Mouse (Mus musculus) midbrain, embryonic 12.5 days (tissue): ENCODE measurements at regions not wholly inside any gene's neighbourhood (a gene's known extent, or its start where the extent isn't known, plus 50 kb on each side); places are given as distances from the start of the nearest gene placed in this dataset.
"Not testable (repeated sequence)": the region's sequence is repeated elsewhere in the genome, so short reads cannot be mapped to it uniquely, and the experiment has no call there.

Experiments used
- ATAC-seq: fragments of 200-750 bp; cut with Nextera tagmentation; 2 replicates; pipeline ENCODE4 v1.8.0; 2017; ENCODE audit warnings: low read depth, moderate TSS enrichment, moderate library complexity; ENCODE audit not compliant: low FRiP score
- H3K27ac ChIP-seq: fragments of 300-500 bp; sonication (generic); replicated peaks from 2 replicates; pipeline ENCODE4 v1.5.1; 2016; ENCODE audit warnings: mild to moderate bottlenecking
- H3K27me3 ChIP-seq: fragments of 300-500 bp; sonication (generic); 2 replicates; pipeline ENCODE4 v1.6.1; 2016; ENCODE audit warnings: mild to moderate bottlenecking
- H3K36me3 ChIP-seq: fragments of 300-500 bp; sonication (generic); 2 replicates; pipeline ENCODE4 v1.6.1; 2016
- H3K4me1 ChIP-seq: fragments of 300-500 bp; sonication (generic); 2 replicates; pipeline ENCODE4 v1.6.1; 2016
- H3K4me2 ChIP-seq: fragments of 300-500 bp; sonication (generic); replicated peaks from 2 replicates; pipeline ENCODE4 v1.6.1; 2016; ENCODE audit warnings: mild to moderate bottlenecking, moderate library complexity
- H3K4me3 ChIP-seq: fragments of 300-500 bp; sonication (generic); 2 replicates; pipeline ENCODE4 v1.5.1; 2016; ENCODE audit warnings: mild to moderate bottlenecking
- H3K9ac ChIP-seq: fragments of 300-500 bp; sonication (generic); replicated peaks from 2 replicates; pipeline ENCODE4 v1.6.1; 2016; ENCODE audit warnings: mild to moderate bottlenecking, moderate library complexity
- H3K9me3 ChIP-seq: fragments of 300-500 bp; sonication (generic); 2 replicates; pipeline ENCODE4 v1.6.1; 2016; ENCODE audit warnings: mild to moderate bottlenecking
- WGBS: fragments of 180-500 bp; shearing (Covaris S2); methylation state at CpG from one replicate; pipeline ENCODE4 v1.1.7; 2016; 5-methylcytosine and 5-hydroxymethylcytosine counted together

- Histone ChIP-seq H3K9me3 (no peaks in the 10 kb centered on the region), H3K4me1 (no peaks in the 10 kb centered on the region), H3K27ac (no peak overlapping the region), H3K4me3 (no peak overlapping the region), H3K27me3 (no peaks in the 10 kb centered on the region), H3K4me2 (no peak overlapping the region), H3K9ac (no peak overlapping the region), H3K36me3 (no peaks in the 10 kb centered on the region)
- WGBS, result 87% methylated on average over 8 of the region's 8 CpGs
- no peak for ATAC-seq
Measured at GRCm38 (mm10) chr17:91466822-91467221, 374.0 kb upstream of the Nrxn1 start.

- Histone ChIP-seq H3K4me3 (no peak overlapping the region), H3K27ac (no peak overlapping the region), H3K9ac (no peak overlapping the region), H3K9me3 (no peaks in the 10 kb centered on the region), H3K27me3 (no peaks in the 10 kb centered on the region), H3K4me2 (no peak overlapping the region), H3K36me3 (no peaks in the 10 kb centered on the region), H3K4me1 (no peaks in the 10 kb centered on the region)
- no peak for ATAC-seq
Measured at GRCm38 (mm10) chr17:91451711-91452110, 358.8 kb upstream of the Nrxn1 start.

- not testable (repeated sequence) for H3K27ac ChIP-seq, H3K9me3 ChIP-seq, H3K4me2 ChIP-seq, H3K27me3 ChIP-seq, H3K9ac ChIP-seq, H3K4me3 ChIP-seq, H3K36me3 ChIP-seq, ATAC-seq, H3K4me1 ChIP-seq
- 88% methylated on average over 8 of the region's 8 CpGs for WGBS
Measured at GRCm38 (mm10) chr17:91431780-91432720, 339.2 kb upstream of the Nrxn1 start.

GRCm38 (mm10) chr17:91430351-91430750 lies 337.5 kb upstream of the Nrxn1 start:
- Histone ChIP-seq H3K9ac (no peak overlapping the region), H3K36me3 (no peaks in the 10 kb centered on the region), H3K27me3 (no peaks in the 10 kb centered on the region), H3K4me1 (no peaks in the 10 kb centered on the region), H3K27ac (no peak overlapping the region), H3K4me3 (no peak overlapping the region), H3K9me3 (no peaks in the 10 kb centered on the region), H3K4me2 (no peak overlapping the region)
- WGBS, result 87% methylated on average over 1 of the region's 1 CpGs
- no peak for ATAC-seq

- H3K9ac ChIP-seq, result no peak overlapping the region
- no peak overlapping the region for H3K4me3 ChIP-seq
- ATAC-seq, result no peak
- no peak overlapping the region for H3K4me2 ChIP-seq
- no peaks in the 10 kb centered on the region for H3K36me3 ChIP-seq
- H3K27ac ChIP-seq, result no peak overlapping the region
- WGBS, result 97% methylated on average over 1 of the region's 1 CpGs
- H3K27me3 ChIP-seq, result no peaks in the 10 kb centered on the region
- H3K4me1 ChIP-seq, result no peaks in the 10 kb centered on the region
- no peaks in the 10 kb centered on the region for H3K9me3 ChIP-seq
Measured at GRCm38 (mm10) chr17:91425120-91425519, 332.2 kb upstream of the Nrxn1 start.

GRCm38 (mm10) chr17:91418582-91418981 lies 325.7 kb upstream of the Nrxn1 start:
- Histone ChIP-seq H3K4me1 (no peaks in the 10 kb centered on the region), H3K27ac (no peak overlapping the region), H3K9ac (no peak overlapping the region), H3K4me2 (no peak overlapping the region), H3K9me3 (no peaks in the 10 kb centered on the region), H3K27me3 (no peaks in the 10 kb centered on the region), H3K36me3 (no peaks in the 10 kb centered on the region), H3K4me3 (no peak overlapping the region)
- WGBS, result 77% methylated on average over 1 of the region's 1 CpGs
- no peak for ATAC-seq

- no peak overlapping the region for H3K27ac ChIP-seq
- H3K4me1 ChIP-seq, result no peaks in the 10 kb centered on the region
- WGBS, result 91% methylated on average over 2 of the region's 2 CpGs
- no peak overlapping the region for H3K9ac ChIP-seq
- H3K4me2 ChIP-seq, result no peak overlapping the region
- H3K36me3 ChIP-seq, result no peaks in the 10 kb centered on the region
- no peak overlapping the region for H3K4me3 ChIP-seq
- no peaks in the 10 kb centered on the region for H3K27me3 ChIP-seq
- ATAC-seq, result no peak
- H3K9me3 ChIP-seq, result no peaks in the 10 kb centered on the region
Measured at GRCm38 (mm10) chr17:91390969-91391764, 298.3 kb upstream of the Nrxn1 start.

GRCm38 (mm10) chr17:91389937-91390623 lies 297.2 kb upstream of the Nrxn1 start:
- H3K9ac ChIP-seq, H3K4me3 ChIP-seq, ATAC-seq, H3K9me3 ChIP-seq, H3K4me1 ChIP-seq, H3K36me3 ChIP-seq, H3K27ac ChIP-seq, H3K4me2 ChIP-seq, H3K27me3 ChIP-seq: not testable (repeated sequence)
- WGBS, result 88% methylated on average over 9 of the region's 9 CpGs

- Histone ChIP-seq H3K4me2 (no peak overlapping the region), H3K9me3 (no peaks in the 10 kb centered on the region), H3K27me3 (no peaks in the 10 kb centered on the region), H3K27ac (no peak overlapping the region), H3K9ac (no peak overlapping the region), H3K4me1 (no peaks in the 10 kb centered on the region), H3K36me3 (no peaks in the 10 kb centered on the region), H3K4me3 (no peak overlapping the region)
- WGBS, result 92% methylated on average over 3 of the region's 3 CpGs
- no peak for ATAC-seq
Measured at GRCm38 (mm10) chr17:91388521-91388920, 295.6 kb upstream of the Nrxn1 start.

- no peak overlapping the region for H3K4me2 ChIP-seq
- no peak overlapping the region for H3K9ac ChIP-seq
- no peaks in the 10 kb centered on the region for H3K36me3 ChIP-seq
- H3K9me3 ChIP-seq, result no peaks in the 10 kb centered on the region
- H3K27ac ChIP-seq, result no peak overlapping the region
- H3K4me3 ChIP-seq, result no peak overlapping the region
- no peak for ATAC-seq
- WGBS, result 81% methylated on average over 2 of the region's 2 CpGs
- no peaks in the 10 kb centered on the region for H3K4me1 ChIP-seq
- H3K27me3 ChIP-seq, result no peaks in the 10 kb centered on the region
Measured at GRCm38 (mm10) chr17:91388039-91388438, 295.2 kb upstream of the Nrxn1 start.

GRCm38 (mm10) chr17:91385949-91386348 lies 293.1 kb upstream of the Nrxn1 start:
- Histone ChIP-seq H3K27ac (no peak overlapping the region), H3K27me3 (no peaks in the 10 kb centered on the region), H3K9me3 (no peaks in the 10 kb centered on the region), H3K4me2 (no peak overlapping the region), H3K36me3 (no peaks in the 10 kb centered on the region), H3K4me3 (no peak overlapping the region), H3K4me1 (no peaks in the 10 kb centered on the region), H3K9ac (no peak overlapping the region)
- ATAC-seq, result no peak
- WGBS, result 85% methylated on average over 2 of the region's 2 CpGs

GRCm38 (mm10) chr17:91368156-91368555 lies 275.3 kb upstream of the Nrxn1 start:
- Histone ChIP-seq H3K9ac (no peak overlapping the region), H3K36me3 (no peaks in the 10 kb centered on the region), H3K27ac (no peak overlapping the region), H3K4me2 (no peak overlapping the region), H3K27me3 (no peaks in the 10 kb centered on the region), H3K9me3 (no peaks in the 10 kb centered on the region), H3K4me3 (no peak overlapping the region), H3K4me1 (no peaks in the 10 kb centered on the region)
- 83% methylated on average over 2 of the region's 2 CpGs for WGBS
- no peak for ATAC-seq
